Mouse (Mus musculus): ENCODE data around the gene Gabbr2. TPM values are rescaled to one million over a fixed set of nuclear protein-coding genes. Genes with fewer than 3 reads are reported as not detected.

The Gabbr2 gene
- polyA plus RNA-seq, 1 experiment from 2014 or later = 1.3 TPM

- Histone ChIP-seq H3K4me1 (no peaks in the 10 kb centered on the region), H3K9me3 (replicated peaks) (no peaks in the 10 kb centered on the region), H3K27me3 (no peaks in the 10 kb centered on the region), H3K9ac (no peak overlapping the region), H3K36me3 (no peaks in the 10 kb centered on the region), H3K27ac (no peak overlapping the region), H3K4me3 (no peak overlapping the region), H3K4me2 (replicated peaks) (no peak overlapping the region)
- WGBS = 85% methylated on average over 12 of the region's 12 CpGs
- no peak for ATAC-seq (ENCODE audit: low FRiP score)
These were observed 285.9 kb downstream of the Gabbr2 start for GRCm38 (mm10) chr4:46705739-46706138.

DNA sequence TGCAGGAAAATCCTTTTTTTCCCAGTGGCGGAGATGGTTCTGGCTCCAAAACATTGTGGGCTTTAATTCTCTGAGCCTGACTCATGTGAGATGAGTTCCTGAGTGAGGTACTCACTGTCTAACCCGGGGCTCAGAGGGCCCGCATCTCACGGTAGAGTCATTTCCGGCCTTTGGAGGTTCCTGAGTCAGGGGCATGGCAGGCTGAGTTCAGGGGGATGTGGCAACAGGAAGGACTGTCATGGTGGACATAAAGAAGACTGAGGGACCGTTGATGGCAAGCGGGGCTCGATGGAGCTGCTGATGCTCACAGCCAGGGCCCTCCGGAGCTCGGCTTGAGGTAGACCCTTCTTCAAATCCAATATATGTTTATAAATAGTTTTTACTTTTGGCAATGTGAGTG is 288.5 kb downstream of the Gabbr2 start:
- no peak overlapping the region for H3K4me3 ChIP-seq
- H3K36me3 ChIP-seq = no peaks in the 10 kb centered on the region
- H3K27ac ChIP-seq = no peak overlapping the region
- H3K4me2 ChIP-seq (replicated peaks) = no peak overlapping the region
- WGBS = 90% methylated on average over 10 of the region's 10 CpGs
- no peaks in the 10 kb centered on the region for H3K4me1 ChIP-seq
- ATAC-seq (ENCODE audit: low FRiP score) = no peak
- no peaks in the 10 kb centered on the region for H3K9me3 ChIP-seq (replicated peaks)
- no peaks in the 10 kb centered on the region for H3K27me3 ChIP-seq
- H3K9ac ChIP-seq = no peak overlapping the region

GRCm38 (mm10) chr4:46700223-46700651 is 291.4 kb downstream of the Gabbr2 start:
- Histone ChIP-seq H3K9me3 (replicated peaks) (no peaks in the 10 kb centered on the region), H3K27ac (no peak overlapping the region)
- ATAC-seq (ENCODE audit: low FRiP score) = no peak

GRCm38 (mm10) chr4:46696467-46696866 is 295.2 kb downstream of the Gabbr2 start:
- Histone ChIP-seq H3K4me3 (no peak overlapping the region), H3K4me2 (replicated peaks) (no peak overlapping the region), H3K9me3 (replicated peaks) (0 out of 2 replicates have a peak, but pooled peaks cover 2% of the 10 kb centered on the region), H3K4me1 (no peaks in the 10 kb centered on the region), H3K27ac (no peak overlapping the region), H3K36me3 (no peaks in the 10 kb centered on the region), H3K9ac (no peak overlapping the region), H3K27me3 (no peaks in the 10 kb centered on the region)
- no peak for ATAC-seq (ENCODE audit: low FRiP score)
- 64% methylated on average over 6 of the region's 6 CpGs for WGBS

More at GRCm38 (mm10) chr4:46700223-46700651, 291.4 kb downstream of the Gabbr2 start:
- no peaks in the 10 kb centered on the region for H3K4me1 ChIP-seq
- H3K36me3 ChIP-seq = no peaks in the 10 kb centered on the region
- H3K27me3 ChIP-seq = no peaks in the 10 kb centered on the region
- H3K9ac ChIP-seq = no peak overlapping the region
- H3K4me2 ChIP-seq (replicated peaks) = no peak overlapping the region
- WGBS = 68% methylated on average over 10 of the region's 10 CpGs
- H3K4me3 ChIP-seq = no peak overlapping the region

GRCm38 (mm10) chr4:46690565-46690964 is 301.1 kb downstream of the Gabbr2 start:
- no peak overlapping the region for H3K27ac ChIP-seq
- ATAC-seq (ENCODE audit: low FRiP score) = no peak
- 0 out of 2 replicates have a peak, but pooled peaks cover 3% of the 10 kb centered on the region for H3K4me1 ChIP-seq
- H3K9me3 ChIP-seq (replicated peaks) = 0 out of 2 replicates have a peak, but pooled peaks cover 5% of the 10 kb centered on the region
- H3K4me3 ChIP-seq = no peak overlapping the region
- 85% methylated on average over 8 of the region's 8 CpGs for WGBS
- peaks cover 4% of the 10 kb centered on the region for H3K27me3 ChIP-seq
- H3K9ac ChIP-seq = no peak overlapping the region
- no peak overlapping the region for H3K4me2 ChIP-seq (replicated peaks)
- H3K36me3 ChIP-seq = no peaks in the 10 kb centered on the region

DNA sequence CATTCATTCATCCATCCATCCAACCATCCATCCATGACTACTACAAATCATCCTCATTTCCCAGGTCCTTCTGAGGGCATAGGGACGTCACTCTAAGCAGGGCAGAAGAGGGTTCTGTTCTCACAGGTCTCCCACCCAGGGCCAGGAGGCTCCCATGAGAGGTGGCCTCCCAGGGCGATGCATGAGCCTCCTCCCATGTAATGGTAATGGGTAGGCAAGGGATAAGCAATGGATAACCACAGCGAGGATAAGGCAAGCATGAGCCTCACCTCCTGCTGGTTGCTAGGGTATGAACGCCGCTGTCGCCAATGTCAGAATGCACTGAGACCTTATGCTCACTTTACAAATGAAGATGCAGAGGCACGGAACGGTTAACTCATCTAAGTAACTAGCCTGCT is 301.7 kb downstream of the Gabbr2 start:
- peaks cover 4% of the 10 kb centered on the region for H3K27me3 ChIP-seq

DNA sequence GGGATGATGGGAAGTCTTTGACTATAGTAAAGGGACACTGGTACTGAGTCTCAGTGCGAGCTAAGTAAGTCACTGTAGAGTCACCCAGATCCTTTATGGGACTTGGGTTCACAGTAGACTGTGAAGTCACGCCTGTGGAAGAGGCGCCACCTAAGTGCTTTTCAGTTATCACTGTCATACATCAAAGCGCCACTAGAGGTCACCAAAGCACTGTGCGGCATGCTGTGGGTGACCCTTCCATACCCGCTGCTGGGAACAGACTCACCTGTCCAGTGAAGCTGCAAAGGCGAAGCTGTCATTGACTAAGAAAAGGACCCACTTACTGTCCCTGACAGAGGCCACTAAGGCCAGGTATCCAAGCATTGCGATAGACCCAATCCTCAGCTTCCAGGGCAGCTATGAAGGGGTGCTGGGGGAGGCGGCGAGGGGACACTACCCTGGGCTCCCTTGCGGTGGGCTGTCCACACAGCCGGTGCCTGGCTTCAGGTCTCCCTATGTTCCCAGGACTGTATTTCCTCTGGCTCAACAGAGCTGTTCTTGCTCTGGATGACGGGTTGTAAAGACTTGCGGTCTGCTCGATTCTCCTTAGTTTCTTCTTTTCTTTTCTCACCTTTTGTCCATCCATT is 302.2 kb downstream of the Gabbr2 start:
- Histone ChIP-seq H3K9me3 (replicated peaks) (0 out of 2 replicates have a peak, but pooled peaks cover 5% of the 10 kb centered on the region), H3K27me3 (peaks cover 4% of the 10 kb centered on the region), H3K4me3 (no peak overlapping the region), H3K4me1 (0 out of 2 replicates have a peak, but pooled peaks cover 3% of the 10 kb centered on the region), H3K36me3 (no peaks in the 10 kb centered on the region), H3K4me2 (replicated peaks) (no peak overlapping the region), H3K9ac (no peak overlapping the region), H3K27ac (no peak overlapping the region)
- 43% methylated on average over 15 of the region's 15 CpGs for WGBS
- ATAC-seq (ENCODE audit: low FRiP score) = peak; percentile 77

More for the DNA sequence above, 301.7 kb downstream of the Gabbr2 start:
- no peak for ATAC-seq (ENCODE audit: low FRiP score)
- Histone ChIP-seq H3K4me2 (replicated peaks) (no peak overlapping the region), H3K4me3 (no peak overlapping the region), H3K36me3 (no peaks in the 10 kb centered on the region), H3K27ac (no peak overlapping the region), H3K9me3 (replicated peaks) (0 out of 2 replicates have a peak, but pooled peaks cover 5% of the 10 kb centered on the region), H3K4me1 (0 out of 2 replicates have a peak, but pooled peaks cover 3% of the 10 kb centered on the region), H3K9ac (no peak overlapping the region)
- 81% methylated on average over 8 of the region's 8 CpGs for WGBS

- Histone ChIP-seq H3K4me1 (0 out of 2 replicates have a peak, but pooled peaks cover 3% of the 10 kb centered on the region), H3K36me3 (no peaks in the 10 kb centered on the region), H3K4me2 (replicated peaks) (no peak overlapping the region), H3K27ac (no peak overlapping the region), H3K4me3 (no peak overlapping the region), H3K9me3 (replicated peaks) (0 out of 2 replicates have a peak, but pooled peaks cover 5% of the 10 kb centered on the region), H3K27me3 (peaks cover 4% of the 10 kb centered on the region), H3K9ac (no peak overlapping the region)
- 76% methylated on average over 14 of the region's 14 CpGs for WGBS
- ATAC-seq (ENCODE audit: low FRiP score) = no peak
These were observed 303.4 kb downstream of the Gabbr2 start for GRCm38 (mm10) chr4:46688213-46688832.

DNA sequence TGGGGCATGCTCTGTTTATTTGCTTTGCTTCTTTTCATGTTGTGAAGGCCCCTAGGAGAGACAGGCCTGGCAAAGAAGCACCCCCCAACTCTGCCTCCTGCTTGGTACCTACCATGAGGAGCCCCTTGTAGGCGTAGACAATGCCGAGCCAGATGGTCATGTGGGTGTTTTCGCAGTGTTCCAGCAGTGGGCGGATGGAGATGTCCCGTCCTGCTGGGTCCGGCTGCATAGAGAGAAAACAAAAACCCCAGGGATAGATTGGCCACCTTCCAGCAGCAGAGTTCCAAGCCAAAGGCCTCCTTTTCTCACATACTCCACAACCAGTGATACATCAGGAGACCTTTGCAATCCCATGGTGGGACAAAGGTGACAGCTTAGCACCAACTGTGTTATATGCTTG is 307.5 kb downstream of the Gabbr2 start:
- Histone ChIP-seq H3K4me3 (no peak overlapping the region), H3K4me1 (no peaks in the 10 kb centered on the region), H3K36me3 (no peaks in the 10 kb centered on the region), H3K9me3 (replicated peaks) (no peaks in the 10 kb centered on the region), H3K27me3 (peaks cover 4% of the 10 kb centered on the region; the same call in 1 of the 2 replicates), H3K27ac (no peak overlapping the region), H3K9ac (no peak overlapping the region), H3K4me2 (replicated peaks) (no peak overlapping the region)
- no peak for ATAC-seq (ENCODE audit: low FRiP score)
- WGBS = 63% methylated on average over 6 of the region's 6 CpGs

DNA sequence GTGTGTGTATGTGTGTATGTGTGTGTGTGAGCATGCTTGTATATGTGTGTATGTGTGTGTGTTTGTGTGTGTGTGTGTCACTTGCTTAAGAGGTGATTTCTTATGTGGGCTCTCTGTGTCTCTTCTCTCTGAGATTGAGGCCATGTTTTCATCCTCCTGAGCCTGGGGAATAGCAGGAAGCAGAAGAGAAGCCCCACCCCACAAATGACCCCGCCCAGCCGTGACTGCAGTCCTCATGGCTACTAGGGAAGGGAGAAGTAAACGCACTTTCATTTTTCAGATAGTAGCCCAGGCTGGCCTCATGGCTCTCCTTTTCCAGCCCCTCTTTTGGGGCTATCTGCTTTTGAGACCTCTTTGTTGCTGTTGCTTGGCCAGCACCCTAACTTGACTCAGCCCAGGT is 315.0 kb downstream of the Gabbr2 start:
- H3K4me1 ChIP-seq = no peaks in the 10 kb centered on the region
- no peak for ATAC-seq (ENCODE audit: low FRiP score)
- no peak overlapping the region for H3K9ac ChIP-seq
- H3K27ac ChIP-seq = no peak overlapping the region
- 82% methylated on average over 3 of the region's 3 CpGs for WGBS
- H3K36me3 ChIP-seq = 0 out of 2 replicates have a peak, but pooled peaks cover 5% of the 10 kb centered on the region
- H3K27me3 ChIP-seq = no peaks in the 10 kb centered on the region
- H3K4me2 ChIP-seq (replicated peaks) = no peak overlapping the region
- H3K9me3 ChIP-seq (replicated peaks) = no peaks in the 10 kb centered on the region
- H3K4me3 ChIP-seq = no peak overlapping the region

DNA sequence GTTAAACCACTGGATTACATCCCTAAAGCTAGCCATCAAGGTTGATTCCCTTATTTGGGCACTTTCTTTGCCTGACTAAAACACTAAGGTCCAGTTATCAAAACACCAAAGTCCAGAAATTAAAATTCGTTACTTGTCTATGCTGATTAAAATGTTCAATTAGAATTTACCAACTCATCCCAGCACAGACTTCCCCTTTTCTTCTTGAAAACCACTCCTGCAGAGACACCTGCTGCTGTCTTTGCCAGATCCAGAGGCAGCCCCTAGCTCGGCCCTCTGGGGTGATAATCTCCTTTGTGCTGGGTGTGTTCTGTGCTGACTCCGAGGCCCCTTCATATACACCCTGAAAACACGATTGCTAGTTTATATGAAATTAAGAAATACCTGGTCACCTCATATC is 315.7 kb downstream of the Gabbr2 start:
- 63% methylated on average over 4 of the region's 4 CpGs for WGBS
- no peak overlapping the region for H3K4me3 ChIP-seq

DNA sequence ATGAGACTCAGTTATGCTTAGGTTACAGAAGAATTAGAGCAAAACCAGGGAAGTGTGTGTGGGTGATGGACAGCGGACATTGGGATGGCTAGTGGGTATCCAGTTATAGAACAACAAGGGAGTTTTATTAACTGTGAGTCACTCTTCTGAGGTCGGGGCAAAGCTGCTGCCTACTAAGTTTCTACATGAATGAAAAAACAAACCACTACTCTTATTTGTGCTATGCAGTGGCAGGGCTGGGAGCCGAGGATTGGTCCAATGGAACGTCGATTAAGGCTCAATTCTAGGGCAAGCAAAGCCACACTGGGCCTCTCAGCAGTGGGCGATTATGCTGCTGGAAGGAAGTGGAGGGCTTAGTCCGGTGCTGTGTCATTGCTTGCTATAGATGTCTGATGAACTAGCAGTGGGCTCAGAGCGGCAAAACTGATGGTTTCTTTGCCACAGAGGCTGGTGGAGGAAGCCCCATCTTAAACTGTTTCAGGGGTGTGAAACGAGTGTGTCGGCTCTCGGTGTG is 316.3 kb downstream of the Gabbr2 start:
- no peaks in the 10 kb centered on the region for H3K27me3 ChIP-seq
- no peaks in the 10 kb centered on the region for H3K9me3 ChIP-seq (replicated peaks)
- no peak for ATAC-seq (ENCODE audit: low FRiP score)
- H3K9ac ChIP-seq = no peak overlapping the region
- no peak overlapping the region for H3K4me2 ChIP-seq (replicated peaks)
- 0 out of 2 replicates have a peak, but pooled peaks cover 5% of the 10 kb centered on the region for H3K36me3 ChIP-seq
- H3K4me1 ChIP-seq = no peaks in the 10 kb centered on the region
- 80% methylated on average over 11 of the region's 11 CpGs for WGBS
- no peak overlapping the region for H3K4me3 ChIP-seq
- H3K27ac ChIP-seq = no peak overlapping the region

More for the DNA sequence above, 315.7 kb downstream of the Gabbr2 start:
- H3K9ac ChIP-seq = no peak overlapping the region
- no peak for ATAC-seq (ENCODE audit: low FRiP score)
- no peaks in the 10 kb centered on the region for H3K4me1 ChIP-seq
- H3K36me3 ChIP-seq = 0 out of 2 replicates have a peak, but pooled peaks cover 5% of the 10 kb centered on the region
- H3K27ac ChIP-seq = no peak overlapping the region
- H3K9me3 ChIP-seq (replicated peaks) = no peaks in the 10 kb centered on the region
- H3K27me3 ChIP-seq = no peaks in the 10 kb centered on the region
- H3K4me2 ChIP-seq (replicated peaks) = no peak overlapping the region

Measured in hindbrain, embryonic 12.5 days (tissue).